Mouse (Mus musculus) spleen, postnatal 0 days (tissue): Measurements from ENCODE around the gene Tcf12. TPM values are rescaled to one million over a fixed set of nuclear protein-coding genes. Genes with fewer than 3 reads are reported as not detected.

Experiments used
- polyA plus RNA-seq: library from polyadenylated mRNA; unstranded; fragments of >200 nt; fragmentation: Nextera tagmentation; extraction: Ambion mirVana; gene quantifications from 2 replicates; pipeline ENCODE4 v1.2.1, GENCODE M21; 2015

The Tcf12 gene
- 18.1 and 25.5 TPM in 2 replicates for polyA plus RNA-seq

DNA sequence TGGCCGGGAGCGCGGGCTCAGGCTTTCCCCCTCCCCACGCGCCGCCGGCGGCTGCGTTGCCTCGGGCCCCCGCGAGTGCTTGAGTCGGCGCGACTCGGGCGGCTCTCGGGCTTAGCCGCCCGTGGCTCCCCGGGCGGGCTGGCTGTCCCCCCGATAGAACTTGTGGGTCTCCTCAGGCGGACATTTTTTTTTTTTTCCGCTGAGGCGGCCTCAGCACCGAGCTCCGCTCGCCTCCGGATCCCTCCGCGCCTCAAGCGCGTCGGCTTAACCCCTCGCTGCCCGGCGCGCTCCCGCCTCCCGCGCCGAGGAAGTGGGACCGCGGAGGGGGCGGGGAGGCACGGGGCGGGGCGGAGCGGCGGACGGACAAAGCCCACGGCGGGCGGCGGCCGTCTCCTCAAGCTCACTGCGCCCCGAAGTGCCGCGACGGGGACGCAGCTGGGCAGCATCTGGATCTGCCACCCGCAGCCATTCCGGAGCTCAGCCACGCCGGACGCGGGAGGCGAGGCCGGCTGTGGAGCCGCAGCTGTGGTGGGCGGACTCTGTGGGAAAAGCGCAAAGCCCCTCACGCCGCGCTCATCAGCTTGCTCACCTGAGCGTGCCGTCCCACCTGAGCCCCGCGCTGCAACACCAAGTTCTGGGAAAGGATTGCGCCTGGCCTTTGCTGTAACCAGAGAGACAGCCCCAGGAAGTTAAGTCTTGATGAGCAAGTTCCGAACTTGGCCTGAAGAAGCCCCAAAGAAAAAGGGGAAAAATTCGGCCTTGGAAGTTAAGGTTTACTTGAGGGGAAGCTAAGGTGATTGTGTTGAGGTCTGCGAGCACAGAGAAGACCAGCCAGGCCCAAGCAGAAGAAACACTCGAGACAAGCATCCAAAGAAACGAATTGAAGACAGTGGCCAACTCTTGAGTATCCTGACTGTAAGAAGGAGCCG is at the start of gene Tcf12:
Gene Tcf12, minus strand, starts transcription at position 250 of the 929 bp plus-strand sequence.

Other genes starting within 250 kb of the Tcf12 start
- 21.8 and 24.6 TPM in 2 replicates for gene Zfp280d, start 163.0 kb upstream of the Tcf12 start, polyA plus RNA-seq